Mouse (Mus musculus) hindbrain, embryonic 15.5 days (tissue): ENCODE measurements around the gene Tgfb1i1. TPM values are rescaled to one million over a fixed set of nuclear protein-coding genes. Genes with fewer than 3 reads are reported as not detected.

ENCODE experiments used
- ATAC-seq: fragments of 200-750 bp; cut with Nextera tagmentation; 2 replicates; pipeline ENCODE4 v1.8.0; 2017; ENCODE audit warnings: low read depth, moderate number of reproducible peaks, moderate TSS enrichment; ENCODE audit not compliant: low FRiP score
- H3K27ac ChIP-seq: fragments of 300-500 bp; sonication (generic); replicated peaks from 2 replicates; pipeline ENCODE4 v1.5.1; 2015; ENCODE audit warnings: mild to moderate bottlenecking, inconsistent platforms
- H3K27me3 ChIP-seq: fragments of 300-500 bp; sonication (generic); 2 replicates; pipeline ENCODE4 v1.6.1; 2015; ENCODE audit warnings: control low read depth, inconsistent platforms
- H3K36me3 ChIP-seq: fragments of 300-500 bp; sonication (generic); 2 replicates; pipeline ENCODE4 v1.6.1; 2015; ENCODE audit warnings: control low read depth, inconsistent platforms
- H3K4me1 ChIP-seq: fragments of 300-500 bp; sonication (generic); replicated peaks from 2 replicates; pipeline ENCODE4 v1.6.1; 2015; ENCODE audit warnings: control low read depth, inconsistent platforms
- H3K4me2 ChIP-seq: fragments of 300-500 bp; sonication (generic); 2 replicates; pipeline ENCODE4 v1.6.1; 2015; ENCODE audit warnings: moderate library complexity, mild to moderate bottlenecking, inconsistent platforms
- H3K4me3 ChIP-seq: fragments of 300-500 bp; sonication (generic); 2 replicates; pipeline ENCODE4 v1.5.1; 2015; ENCODE audit warnings: mild to moderate bottlenecking, inconsistent platforms
- H3K9ac ChIP-seq: fragments of 300-500 bp; sonication (generic); 2 replicates; pipeline ENCODE4 v1.6.1; 2015; ENCODE audit warnings: inconsistent platforms
- H3K9me3 ChIP-seq: fragments of 300-500 bp; sonication (generic); 2 replicates; pipeline ENCODE4 v1.6.1; 2016; ENCODE audit warnings: control low read depth, inconsistent platforms
- WGBS: fragments of 180-500 bp; shearing (Covaris S2); methylation state at CpG from one replicate; pipeline ENCODE4 v1.1.7; 2015; 5-methylcytosine and 5-hydroxymethylcytosine counted together
- polyA plus RNA-seq: library from polyadenylated mRNA; unstranded; fragments of >200 nt; fragmentation: Nextera tagmentation; extraction: Ambion mirVana; gene quantifications from 2 replicates; pipeline ENCODE4 v1.2.1, GENCODE M21; 2015

Gene Tgfb1i1
- polyA plus RNA-seq, 1 experiment from 2014 or later, result 28.2 TPM

DNA sequence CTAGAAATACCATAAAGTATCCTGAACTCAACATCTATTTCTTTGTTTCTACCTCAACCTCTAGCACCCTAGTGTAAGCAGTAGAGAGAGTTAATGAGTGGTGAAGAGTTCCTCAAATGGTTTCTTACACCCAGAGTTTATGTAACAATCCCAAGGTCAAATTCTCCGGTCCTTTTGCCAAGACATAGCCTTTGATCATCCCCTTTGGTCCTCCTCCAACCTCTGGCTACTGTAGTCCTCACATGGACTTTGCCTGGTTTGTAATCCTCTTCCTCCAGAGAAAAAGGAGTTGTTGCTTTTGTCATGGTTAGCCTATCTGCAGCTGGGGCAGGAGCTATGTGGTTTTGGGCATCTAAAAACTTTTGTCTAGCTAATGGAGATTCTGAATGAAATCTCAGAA lies 11.1 kb upstream of the Tgfb1i1 start:
- H3K9ac ChIP-seq, result no peak overlapping the region
- ATAC-seq, result no peak
- peaks cover 5% of the 10 kb centered on the region; the same call in 1 of the 2 replicates for H3K36me3 ChIP-seq
- WGBS, result 88% methylated on average over 1 of the region's 1 CpGs
- peaks cover 23% of the 10 kb centered on the region for H3K4me1 ChIP-seq
- H3K4me2 ChIP-seq, result no peak overlapping the region
- H3K4me3 ChIP-seq, result no peak overlapping the region
- no peaks in the 10 kb centered on the region for H3K9me3 ChIP-seq
- H3K27me3 ChIP-seq, result no peaks in the 10 kb centered on the region
- H3K27ac ChIP-seq, result no peak overlapping the region

DNA sequence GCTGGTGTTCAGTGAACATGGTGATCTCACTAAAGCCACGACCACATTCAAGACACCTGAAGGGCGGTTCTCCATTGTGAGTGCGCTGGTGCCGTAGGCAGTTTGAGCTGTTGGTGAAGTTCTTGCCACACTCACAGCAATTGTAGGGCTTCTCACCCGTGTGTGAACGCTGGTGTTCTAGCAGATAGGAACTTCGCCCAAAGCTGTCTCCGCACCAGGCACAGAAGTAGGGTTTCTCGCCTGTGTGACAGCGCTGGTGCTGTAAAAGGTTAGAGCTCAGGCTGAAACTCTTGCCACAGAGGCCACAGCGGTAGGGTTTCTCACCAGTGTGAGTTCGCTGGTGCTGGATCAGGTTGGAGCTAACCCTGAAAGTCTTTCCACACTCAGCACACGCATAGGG lies 10.2 kb upstream of the Tgfb1i1 start:
- H3K36me3 ChIP-seq, result peaks cover 8% of the 10 kb centered on the region; the same call in 1 of the 2 replicates
- no peak for ATAC-seq
- no peaks in the 10 kb centered on the region for H3K9me3 ChIP-seq
- WGBS, result 94% methylated on average over 13 of the region's 13 CpGs
- peak overlapping the region; percentile 99; the same call in 1 of the 2 replicates for H3K27ac ChIP-seq
- no peak overlapping the region for H3K9ac ChIP-seq
- peak overlapping the region; percentile 83; the same call in 1 of the 2 replicates for H3K4me2 ChIP-seq
- peaks cover 23% of the 10 kb centered on the region for H3K4me1 ChIP-seq
- H3K4me3 ChIP-seq, result peak overlapping the region; percentile 72
- H3K27me3 ChIP-seq, result no peaks in the 10 kb centered on the region

DNA sequence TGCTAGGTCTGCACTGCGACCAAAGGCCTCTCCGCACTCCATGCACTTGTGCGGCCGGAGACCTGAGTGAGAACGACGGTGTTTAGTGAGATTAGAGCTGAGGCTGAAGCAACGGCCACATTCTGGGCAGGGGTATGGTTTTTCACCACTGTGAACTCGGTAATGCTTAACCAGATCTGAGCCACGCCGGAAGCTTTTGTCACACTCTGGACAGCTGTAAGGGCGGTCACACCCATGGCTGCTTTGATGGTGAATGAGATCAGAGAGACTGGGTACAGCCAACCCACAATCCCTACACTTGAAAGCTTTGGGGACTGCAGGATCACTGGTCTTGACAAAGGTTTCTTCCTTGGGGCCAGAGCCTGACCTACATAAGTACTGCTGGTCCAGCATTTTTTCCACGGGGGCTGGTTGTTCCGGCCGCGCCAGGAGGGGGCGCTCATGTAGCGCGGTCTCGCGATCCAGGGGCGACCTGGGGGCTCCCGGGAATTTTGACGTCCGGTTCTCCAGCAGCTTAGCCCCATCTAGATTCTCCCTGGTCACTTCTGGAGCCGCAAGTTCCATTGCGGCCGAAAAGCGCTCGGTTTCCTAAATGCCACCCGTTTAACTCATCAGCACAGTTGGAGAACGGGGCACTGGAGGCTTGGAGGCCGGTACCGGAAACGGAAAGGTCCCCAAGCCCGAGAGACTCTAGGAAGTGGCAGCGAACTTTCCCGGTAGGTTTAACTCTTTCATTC lies 9.6 kb upstream of the Tgfb1i1 start, which contains the start of gene Armc5:
Gene Armc5 (plus strand): TSS at position 487 of the 737 bp plus-strand sequence.
- H3K4me2 ChIP-seq, result peak within 1 kb of the TSS; percentile 83
- no peaks in the 10 kb centered on the region for H3K9me3 ChIP-seq
- H3K36me3 ChIP-seq, result peaks cover 8% of the 10 kb centered on the region; the same call in 1 of the 2 replicates
- 26% methylated on average over 37 of the region's 37 CpGs for WGBS
- ATAC-seq, result no peak
- no peaks in the 10 kb centered on the region for H3K27me3 ChIP-seq
- peak within 1 kb of the TSS; percentile 99 for H3K27ac ChIP-seq
- peak within 1 kb of the TSS; percentile 72 for H3K4me3 ChIP-seq
- H3K9ac ChIP-seq, result peak within 1 kb of the TSS; percentile 67
- H3K4me1 ChIP-seq, result peaks cover 23% of the 10 kb centered on the region

DNA sequence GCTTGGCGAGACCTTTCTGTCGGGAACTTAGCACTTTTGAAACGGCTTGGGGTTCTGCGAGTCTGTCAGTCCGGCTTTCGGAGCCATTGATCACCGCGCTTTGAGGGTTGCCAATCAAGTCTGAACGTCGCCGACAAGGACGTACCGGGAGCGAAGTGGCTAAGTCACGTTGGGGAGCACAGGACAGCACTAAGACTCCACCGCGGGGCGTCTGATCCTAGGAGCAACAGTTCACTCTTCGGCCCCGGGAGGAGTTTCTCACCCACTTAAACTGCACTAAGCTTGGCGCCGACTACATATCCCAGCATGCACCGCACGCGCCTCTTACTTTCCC lies 9.1 kb upstream of the Tgfb1i1 start:
- ATAC-seq, result no peak
- Histone ChIP-seq H3K4me3 (peak overlapping the region; percentile 72), H3K9me3 (no peaks in the 10 kb centered on the region), H3K4me2 (peak overlapping the region; percentile 83), H3K27ac (peak overlapping the region; percentile 99), H3K36me3 (peaks cover 11% of the 10 kb centered on the region; the same call in 1 of the 2 replicates), H3K4me1 (peaks cover 23% of the 10 kb centered on the region), H3K27me3 (no peaks in the 10 kb centered on the region), H3K9ac (peak overlapping the region; percentile 46)
- WGBS, result under 1% methylated on average over 25 of the region's 25 CpGs

DNA sequence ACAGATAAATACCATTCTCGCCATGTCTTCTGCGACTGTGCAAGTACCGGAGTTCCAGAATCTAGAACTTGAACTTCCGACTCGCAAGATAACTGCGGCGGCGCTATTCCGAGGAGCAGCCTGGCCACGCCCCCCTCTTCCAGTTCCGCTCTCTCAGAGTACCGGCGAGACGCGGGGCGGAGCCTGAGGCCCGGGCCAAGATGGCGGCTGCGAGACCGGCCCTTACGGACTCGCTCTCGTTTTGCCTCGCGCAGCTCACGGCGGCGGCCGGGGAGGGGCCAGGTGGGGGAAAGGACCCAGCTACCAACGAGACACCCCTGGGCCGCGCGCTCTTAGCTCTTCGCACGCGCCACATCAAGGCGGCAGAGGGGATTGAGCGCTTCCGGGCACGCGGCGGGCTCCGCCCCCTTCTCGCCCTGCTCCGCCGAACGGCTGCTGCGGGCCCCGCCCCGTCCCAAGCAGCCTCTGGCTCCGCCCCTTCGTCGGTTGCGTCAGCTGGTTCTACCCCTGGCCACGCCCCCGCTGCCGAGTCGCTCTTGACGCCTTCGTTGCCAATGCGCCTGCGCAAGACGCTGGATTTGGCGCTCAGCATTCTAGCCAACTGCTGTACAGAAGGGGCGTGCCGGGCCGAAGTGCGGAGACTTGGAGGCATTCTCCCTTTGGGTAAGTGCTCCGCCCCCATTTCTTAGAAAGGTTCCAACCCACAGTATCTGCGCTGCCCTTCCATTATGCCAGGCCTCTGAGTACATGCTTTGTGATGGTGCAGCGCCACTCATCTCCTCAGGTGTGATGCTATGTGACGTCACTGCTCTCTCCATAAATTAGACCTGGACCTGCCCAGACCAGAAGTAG lies 8.5 kb upstream of the Tgfb1i1 start, which contains the start of gene 9130023H24Rik:
Gene 9130023H24Rik (minus strand): TSS at position 105 of the 852 bp plus-strand sequence.
- no peaks in the 10 kb centered on the region for H3K9me3 ChIP-seq
- peak within 1 kb of the TSS; percentile 72 for H3K4me3 ChIP-seq
- H3K9ac ChIP-seq, result peak within 1 kb of the TSS; percentile 67
- H3K36me3 ChIP-seq, result peaks cover 12% of the 10 kb centered on the region; the same call in 1 of the 2 replicates
- H3K27ac ChIP-seq, result peak within 1 kb of the TSS; percentile 99
- peaks cover 23% of the 10 kb centered on the region for H3K4me1 ChIP-seq
- under 1% methylated on average over 71 of the region's 72 CpGs for WGBS
- H3K27me3 ChIP-seq, result no peaks in the 10 kb centered on the region
- peak within 1 kb of the TSS; percentile 83 for H3K4me2 ChIP-seq
- peak; percentile 92 for ATAC-seq

DNA sequence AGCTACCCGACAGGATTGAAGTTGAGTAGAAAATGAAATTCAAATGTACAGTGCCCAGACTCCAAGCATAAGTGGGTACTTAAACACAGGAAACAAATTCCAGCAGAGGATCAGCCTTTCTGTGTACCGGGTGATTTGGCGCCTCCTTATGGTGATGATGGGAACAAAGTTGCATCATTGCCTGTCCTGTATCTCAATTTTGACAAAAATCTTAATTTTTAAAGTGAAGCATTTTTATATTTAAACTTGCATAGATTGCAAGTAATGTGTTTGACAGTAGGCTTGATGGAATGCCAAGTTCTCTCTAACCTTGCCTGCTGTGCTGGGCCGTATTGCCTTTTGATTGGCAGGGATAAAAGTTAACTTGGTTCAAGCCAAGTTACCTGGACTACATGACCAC lies 7.6 kb upstream of the Tgfb1i1 start:
- Histone ChIP-seq H3K9me3 (no peaks in the 10 kb centered on the region), H3K36me3 (peaks cover 12% of the 10 kb centered on the region; the same call in 1 of the 2 replicates), H3K27me3 (no peaks in the 10 kb centered on the region), H3K4me2 (peak overlapping the region; percentile 83), H3K4me1 (peaks cover 23% of the 10 kb centered on the region), H3K27ac (no peak overlapping the region), H3K4me3 (peak overlapping the region; percentile 72), H3K9ac (no peak overlapping the region)
- 20% methylated on average over 4 of the region's 4 CpGs for WGBS
- no peak for ATAC-seq

DNA sequence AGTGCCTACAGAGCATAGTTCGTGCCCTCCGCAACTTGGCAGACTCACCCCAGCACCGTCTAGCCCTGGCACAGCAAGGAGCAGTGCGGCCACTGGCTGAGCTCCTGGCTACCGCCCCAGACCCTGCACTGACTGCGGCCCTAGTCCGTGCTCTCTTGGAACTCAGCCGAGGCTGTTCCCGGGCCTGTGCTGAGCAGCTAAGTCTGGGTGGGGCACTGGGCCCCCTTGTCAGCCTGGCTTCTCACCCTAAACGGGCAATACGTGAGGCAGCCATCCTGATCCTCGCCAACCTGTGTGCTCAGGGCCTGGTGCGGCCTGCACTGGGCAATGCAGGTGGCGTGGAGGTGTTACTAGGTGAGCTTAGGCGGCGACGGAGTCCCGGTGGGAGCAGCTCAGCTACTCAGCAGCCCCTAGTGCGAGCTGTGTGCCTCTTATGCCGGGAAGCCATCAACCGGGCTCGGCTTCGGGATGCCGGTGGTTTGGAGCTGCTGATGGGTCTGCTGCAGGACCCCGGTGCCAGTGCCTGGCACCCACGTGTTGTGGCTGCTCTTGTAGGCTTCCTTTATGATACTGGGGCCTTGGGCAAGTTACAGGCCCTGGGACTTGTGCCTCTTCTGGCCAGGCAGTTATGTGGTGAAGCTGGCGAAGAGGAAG lies 6.4 kb upstream of the Tgfb1i1 start:
- no peak for ATAC-seq
- WGBS, result 94% methylated on average over 27 of the region's 27 CpGs
- H3K36me3 ChIP-seq, result peaks cover 20% of the 10 kb centered on the region

DNA sequence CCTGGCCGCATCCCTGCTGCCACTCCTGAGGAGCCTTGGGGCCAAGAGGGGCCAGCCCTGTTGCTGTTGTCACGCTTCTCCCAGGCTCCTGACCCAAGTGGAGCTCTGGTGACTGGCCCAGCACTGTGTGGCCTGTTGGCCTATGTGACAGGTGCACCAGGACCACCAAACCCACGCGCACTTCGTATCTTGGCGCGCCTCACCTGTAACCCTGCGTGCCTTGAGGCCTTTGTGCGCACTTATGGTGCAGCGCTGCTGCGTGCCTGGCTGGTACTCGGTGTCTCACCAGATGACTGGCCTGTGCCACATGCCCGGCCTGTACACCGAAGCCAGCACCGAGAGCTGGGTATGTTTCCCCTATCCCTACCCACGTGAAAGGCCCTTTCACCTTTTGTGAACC lies 4.3 kb upstream of the Tgfb1i1 start:
- no peak overlapping the region for H3K4me3 ChIP-seq
- H3K27ac ChIP-seq, result no peak overlapping the region
- 95% methylated on average over 16 of the region's 16 CpGs for WGBS
- peaks cover 20% of the 10 kb centered on the region for H3K36me3 ChIP-seq
- no peak for ATAC-seq
- H3K4me1 ChIP-seq, result peaks cover 33% of the 10 kb centered on the region
- H3K9me3 ChIP-seq, result no peaks in the 10 kb centered on the region
- H3K4me2 ChIP-seq, result no peak overlapping the region
- no peaks in the 10 kb centered on the region for H3K27me3 ChIP-seq
- H3K9ac ChIP-seq, result no peak overlapping the region

More for the DNA sequence above, 6.4 kb upstream of the Tgfb1i1 start:
- Histone ChIP-seq H3K27ac (no peak overlapping the region), H3K27me3 (no peaks in the 10 kb centered on the region), H3K9me3 (no peaks in the 10 kb centered on the region), H3K9ac (no peak overlapping the region), H3K4me2 (no peak overlapping the region), H3K4me3 (no peak overlapping the region), H3K4me1 (peaks cover 23% of the 10 kb centered on the region)

DNA sequence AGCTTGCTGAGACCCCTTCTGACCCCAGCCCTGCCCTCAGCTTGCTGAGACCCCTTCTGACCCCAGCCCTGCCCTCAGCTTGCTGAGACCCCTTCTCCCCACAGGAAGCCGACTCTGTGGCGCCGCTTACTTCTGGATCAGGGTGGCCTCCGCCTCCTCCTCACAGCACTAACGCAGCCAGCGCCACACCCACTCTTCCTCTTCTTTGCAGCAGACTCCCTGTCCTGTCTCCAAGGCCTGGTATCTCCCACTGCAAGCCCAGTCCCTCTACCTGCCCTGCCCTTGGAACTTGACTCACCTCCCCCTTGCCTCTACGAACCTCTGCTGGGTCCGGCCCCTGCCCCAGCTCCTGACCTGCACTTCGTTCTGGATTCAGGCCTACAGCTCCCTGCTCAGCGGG lies 2.7 kb upstream of the Tgfb1i1 start:
- H3K36me3 ChIP-seq, result peaks cover 20% of the 10 kb centered on the region
- H3K4me2 ChIP-seq, result no peak overlapping the region
- H3K27ac ChIP-seq, result no peak overlapping the region
- no peaks in the 10 kb centered on the region for H3K9me3 ChIP-seq
- peaks cover 37% of the 10 kb centered on the region for H3K4me1 ChIP-seq
- H3K4me3 ChIP-seq, result no peak overlapping the region
- no peak for ATAC-seq
- H3K27me3 ChIP-seq, result no peaks in the 10 kb centered on the region
- H3K9ac ChIP-seq, result no peak overlapping the region
- WGBS, result 44% methylated on average over 10 of the region's 10 CpGs

DNA sequence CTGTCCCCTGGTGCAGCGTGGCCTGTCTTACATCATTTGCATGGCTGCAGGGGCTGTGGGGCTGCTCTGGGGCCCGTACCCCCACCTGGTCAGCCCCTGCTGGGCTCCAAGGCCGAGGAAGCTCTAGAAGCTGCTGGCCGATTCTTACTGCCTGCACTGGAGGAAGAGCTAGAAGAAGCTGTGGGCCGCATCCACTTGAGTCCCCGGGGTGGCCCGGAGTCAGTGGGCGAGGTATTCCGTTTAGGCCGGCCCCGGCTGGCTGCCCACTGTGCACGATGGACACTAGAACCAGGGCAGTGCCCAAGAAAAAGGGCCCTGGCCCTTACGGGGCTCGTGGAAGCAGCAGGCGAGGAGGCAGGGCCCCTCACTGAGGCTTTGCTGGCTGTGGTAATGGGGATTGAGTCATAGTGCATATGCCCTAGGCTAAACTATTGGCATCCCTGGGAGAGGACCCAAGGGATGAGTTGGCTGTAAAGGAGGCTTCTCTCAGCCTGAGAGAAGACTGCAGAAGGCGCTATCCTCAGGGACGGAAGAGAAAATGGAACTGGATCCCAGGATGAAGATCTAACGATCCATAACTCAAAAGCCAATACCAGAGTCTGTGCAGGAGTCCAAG lies 2.1 kb upstream of the Tgfb1i1 start:
- Histone ChIP-seq H3K27me3 (no peaks in the 10 kb centered on the region), H3K4me2 (no peak overlapping the region), H3K36me3 (peaks cover 20% of the 10 kb centered on the region), H3K27ac (no peak overlapping the region), H3K4me3 (no peak overlapping the region), H3K9ac (no peak overlapping the region), H3K9me3 (no peaks in the 10 kb centered on the region), H3K4me1 (peaks cover 31% of the 10 kb centered on the region)
- ATAC-seq, result no peak
- 78% methylated on average over 18 of the region's 18 CpGs for WGBS

DNA sequence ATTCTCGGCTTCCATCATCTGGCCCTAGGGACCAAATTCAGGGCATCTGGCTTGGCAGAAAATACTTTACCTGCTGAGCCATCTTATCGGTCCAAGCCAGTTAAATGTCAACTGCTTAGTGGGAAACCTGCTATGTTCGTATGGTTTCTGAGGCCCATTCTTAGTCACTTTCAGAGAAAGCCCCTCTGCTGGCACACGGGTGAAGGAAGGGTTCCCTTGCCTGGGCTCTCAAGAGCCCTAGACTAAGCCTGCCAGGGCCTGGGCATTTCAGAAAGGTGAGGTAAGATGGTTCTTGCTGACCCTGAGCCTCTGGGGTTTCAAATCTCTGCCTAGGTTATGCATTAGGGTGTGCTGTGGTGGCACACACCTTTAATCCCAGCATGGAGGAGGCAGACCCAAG lies 1.1 kb upstream of the Tgfb1i1 start:
- Histone ChIP-seq H3K27me3 (no peaks in the 10 kb centered on the region), H3K4me2 (no peak overlapping the region), H3K27ac (no peak overlapping the region), H3K9me3 (no peaks in the 10 kb centered on the region), H3K9ac (no peak overlapping the region), H3K36me3 (peaks cover 14% of the 10 kb centered on the region), H3K4me1 (peaks cover 26% of the 10 kb centered on the region), H3K4me3 (no peak overlapping the region)
- no peak for ATAC-seq
- 81% methylated on average over 4 of the region's 4 CpGs for WGBS
